In the genomic region with DNA sequence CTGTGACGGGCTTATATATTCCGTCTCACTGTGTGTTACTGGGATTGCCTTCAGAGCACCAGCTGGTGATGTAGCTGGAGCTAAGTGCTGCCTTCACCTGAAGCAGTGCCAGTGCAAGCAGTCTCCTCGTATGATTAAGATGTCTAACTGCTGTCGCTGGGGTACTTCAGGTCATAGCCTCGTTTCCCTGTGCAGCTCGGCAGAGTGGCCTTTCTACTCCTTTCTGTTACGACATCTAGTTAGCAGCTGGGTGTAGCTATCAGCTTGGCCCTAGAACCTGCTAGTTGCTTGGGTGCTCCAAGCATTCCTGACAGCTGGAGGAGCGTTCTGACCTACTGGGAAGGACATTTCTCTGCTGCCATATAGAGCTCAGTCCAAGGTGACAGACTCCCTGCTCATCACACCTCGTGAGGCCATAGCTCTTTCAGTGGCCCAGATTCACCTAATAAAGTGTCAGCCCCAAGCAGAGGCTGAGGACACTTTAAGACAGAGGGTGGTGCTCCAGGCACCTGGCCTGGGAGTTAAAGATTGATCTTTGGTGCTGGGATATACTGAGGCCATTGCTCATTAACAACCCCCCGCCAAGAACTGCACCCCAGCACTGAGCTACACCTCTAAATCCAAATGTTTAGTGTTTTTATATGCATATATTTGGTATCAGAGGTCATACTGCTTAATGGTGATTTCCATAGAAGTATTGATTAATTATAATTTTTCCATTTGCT, we compare ENCODE assay signal across 13 mouse cellular contexts. TPM values are rescaled to one million over a fixed set of nuclear protein-coding genes. Genes with fewer than 3 reads are reported as not detected.
DNase-seq lines count a peak whose midpoint lies in the region; ATAC-seq and TF ChIP-seq lines count a peak whose summit lies in the region.
"Had no signal": no experiment of that assay in that cellular context is flagged by ENCODE, and none has a peak within 500 bp of the region (broad histone marks: within the 10 kb centered on the region; RNA-seq: fewer than 3 reads in every experiment).

No protein-coding gene starts in this region.

- no peak for ATAC-seq in lung, postnatal 0 days

- H3K36me3 ChIP-seq in heart, embryonic 10.5 days = peaks cover 93% of the 10 kb centered on the region
- H3K36me3 ChIP-seq in lung, postnatal 0 days (ENCODE audit: insufficient read depth, low read length) = peaks cover 41% of the 10 kb centered on the region

- DNase-seq in heart, embryonic 10.5 days (ENCODE audit: low spot score) = no peak
- DNase-seq in heart, postnatal 4 days = no peak
- DNase-seq in lung, postnatal 10 days = peak; percentile 42
- no peak for DNase-seq in lung, postnatal 0 days (ENCODE audit: low spot score)
- peak; percentile 42 for DNase-seq in kidney, adult 8-10 months
- DNase-seq in cerebellum, adult 9-10 months = no peak
- DNase-seq in spleen, postnatal 4 days (ENCODE audit: low spot score in 2 of 2) = no peak
- DNase-seq: adrenal gland, adult 2 months; cerebellum, adult 2 months; right cerebral cortex, postnatal 25 days; thymus, adult 2 months had no signal

- no peaks in the 10 kb centered on the region for H3K27me3 ChIP-seq in heart, embryonic 10.5 days (ENCODE audit: insufficient read depth, poor library complexity, severe bottlenecking)
- no peaks in the 10 kb centered on the region for H3K27me3 ChIP-seq in lung, postnatal 0 days (replicated peaks; ENCODE audit: insufficient read depth, low read length)

- no peak for TF ChIP-seq CTCF in lung, postnatal 0 days (IDR thresholded peaks at IDR 0.05)

- WGBS in heart, embryonic 10.5 days = 71% methylated on average over 10 of the region's 10 CpGs
- 73% methylated on average over 10 of the region's 10 CpGs for WGBS in lung, postnatal 0 days

- H3K9me3 ChIP-seq in heart, embryonic 10.5 days = no peaks in the 10 kb centered on the region
- H3K9me3 ChIP-seq in lung, postnatal 0 days (ENCODE audit: low read length) = no peaks in the 10 kb centered on the region
- H3K9me3 ChIP-seq: G1E had no signal

- H3K4me1 ChIP-seq in heart, embryonic 10.5 days = peaks cover 5% of the 10 kb centered on the region; the same call in 1 of the 2 replicates
- H3K4me1 ChIP-seq in lung, postnatal 0 days (ENCODE audit: insufficient read depth, low read depth, low read length) = no peaks in the 10 kb centered on the region

- H3K9ac ChIP-seq in lung, postnatal 0 days (replicated peaks; ENCODE audit: low read depth) = no peak overlapping the region

- no peak overlapping the region for H3K4me2 ChIP-seq in lung, postnatal 0 days (replicated peaks; ENCODE audit: low read depth, low read length)
- H3K4me2 ChIP-seq: liver, embryonic 11.5 days had no signal

- no peak overlapping the region for H3K4me3 ChIP-seq in heart, embryonic 10.5 days
- no peak overlapping the region for H3K4me3 ChIP-seq in lung, postnatal 0 days (ENCODE audit: low read depth, low read length)

- peak overlapping the region; percentile 52; the same call in 1 of the 2 replicates for H3K27ac ChIP-seq in heart, embryonic 10.5 days
- no peak overlapping the region for H3K27ac ChIP-seq in lung, postnatal 0 days (ENCODE audit: low read length)

- TF ChIP-seq EP300 in lung, postnatal 0 days (IDR thresholded peaks at IDR 0.05) = no peak

RNA-seq across cellular contexts. Expression of a gene that starts 13.1 kb away (rescaled TPM):
- polyA plus RNA-seq in heart, embryonic 10.5 days (2016; fragmentation: Nextera tagmentation; extraction: Ambion mirVana) = 10.5 and 13.8 TPM in 2 replicates
- total RNA-seq in heart, postnatal 4 days (2021) = 1 to 10 TPM; 4.8 to 5.5 TPM
- 1.8 and 2.1 TPM in 2 replicates for polyA plus RNA-seq in lung, postnatal 0 days (2015; fragmentation: Nextera tagmentation; extraction: Ambion mirVana)

RNA-seq across cellular contexts. Expression of a gene that starts 13.3 kb away (rescaled TPM):
- polyA plus RNA-seq in heart, embryonic 10.5 days (2016; fragmentation: Nextera tagmentation; extraction: Ambion mirVana) = 104 and 109 TPM in 2 replicates
- total RNA-seq in heart, postnatal 4 days (2021) = 10 to 100 TPM; 36.2 to 38.7 TPM
- polyA plus RNA-seq in lung, postnatal 0 days (2015; fragmentation: Nextera tagmentation; extraction: Ambion mirVana) = 160 and 163 TPM in 2 replicates

RNA-seq across cellular contexts. Expression of a gene that starts 42.0 kb away (rescaled TPM):
- polyA plus RNA-seq in heart, embryonic 10.5 days (2016; fragmentation: Nextera tagmentation; extraction: Ambion mirVana) = 109 and 116 TPM in 2 replicates
- 100 to 1,000 TPM; 159 to 169 TPM for total RNA-seq in heart, postnatal 4 days (2021)
- polyA plus RNA-seq in lung, postnatal 0 days (2015; fragmentation: Nextera tagmentation; extraction: Ambion mirVana) = 86.1 and 89.6 TPM in 2 replicates

Comparison
In these comparisons a context has a peak if more than half of its experiments do, and no peak if none do; other contexts are left out.
1. DNase-seq: peak in lung, postnatal 10 days (single experiment) and kidney, adult 8-10 months (2 of 2); none in heart, embryonic 10.5 days (single experiment), heart, postnatal 4 days (single experiment), lung, postnatal 0 days (single experiment), cerebellum, adult 9-10 months (single experiment) and spleen, postnatal 4 days (0 of 2).